Mouse (Mus musculus) cerebellum, adult 2 months (tissue): ENCODE measurements around the gene Kdm4b.

Source experiments
- CTCF ChIP-seq: fragments of 200-500 bp; IDR thresholded peaks from 2 replicates; pipeline ENCODE4 v1.5.1; 2011; ENCODE audit warnings: low read depth, mild to moderate bottlenecking, control low read depth, low read length, moderate library complexity, borderline replicate concordance; ENCODE audit not compliant: insufficient read depth
- POLR2A ChIP-seq: fragments of 200-500 bp; IDR thresholded peaks from 2 replicates; pipeline ENCODE4 v1.6.1; 2011; ENCODE audit warnings: low read length, control low read depth, borderline replicate concordance; ENCODE audit not compliant: insufficient read depth

GRCm38 (mm10) chr17:56387612-56388011 is 61.8 kb downstream of the Kdm4b start:
- TF ChIP-seq CTCF (no peak), POLR2A (no peak)
